Mouse (Mus musculus) megakaryocyte, embryonic 14.5 days (primary cell): ENCODE data around the gene 9430097D07Rik. TPM values are rescaled to one million over a fixed set of nuclear protein-coding genes. Genes with fewer than 3 reads are reported as not detected.

Experiments used
- H3K27me3 ChIP-seq: replicated peaks from 2 replicates; pipeline ENCODE3; 2012; ENCODE audit warnings: inconsistent platforms
- H3K36me3 ChIP-seq: replicated peaks from 2 replicates; pipeline ENCODE3; 2012; ENCODE audit warnings: low read length, inconsistent platforms, mixed read lengths
- H3K4me1 ChIP-seq: 2 replicates; pipeline ENCODE4 v1.6.1; 2012; ENCODE audit warnings: inconsistent platforms
- H3K4me3 ChIP-seq: replicated peaks from 2 replicates; pipeline ENCODE3; 2012; ENCODE audit warnings: moderate library complexity, mild to moderate bottlenecking, inconsistent platforms
- H3K9me3 ChIP-seq: 2 replicates; pipeline ENCODE4 v1.6.1; 2012; ENCODE audit warnings: inconsistent platforms
- FLI1 ChIP-seq: IDR thresholded peaks from 2 replicates; pipeline ENCODE4 v1.6.1; 2012; ENCODE audit warnings: low read length, inconsistent platforms, mixed read lengths
- GATA1 ChIP-seq: IDR thresholded peaks from 3 replicates; pipeline ENCODE4 v1.6.1; 2012; ENCODE audit warnings: mixed read lengths, low read length, inconsistent platforms, borderline replicate concordance
- polyA plus RNA-seq: library from polyadenylated mRNA; stranded (reverse); fragments of >175 nt; gene quantifications from 2 replicates; pipeline ENCODE4 v1.2.3, GENCODE M21; 2012; ENCODE audit warnings: low replicate concordance; ENCODE audit not compliant: insufficient read depth

9430097D07Rik gene
- polyA plus RNA-seq, 1 experiment: not detected

DNA sequence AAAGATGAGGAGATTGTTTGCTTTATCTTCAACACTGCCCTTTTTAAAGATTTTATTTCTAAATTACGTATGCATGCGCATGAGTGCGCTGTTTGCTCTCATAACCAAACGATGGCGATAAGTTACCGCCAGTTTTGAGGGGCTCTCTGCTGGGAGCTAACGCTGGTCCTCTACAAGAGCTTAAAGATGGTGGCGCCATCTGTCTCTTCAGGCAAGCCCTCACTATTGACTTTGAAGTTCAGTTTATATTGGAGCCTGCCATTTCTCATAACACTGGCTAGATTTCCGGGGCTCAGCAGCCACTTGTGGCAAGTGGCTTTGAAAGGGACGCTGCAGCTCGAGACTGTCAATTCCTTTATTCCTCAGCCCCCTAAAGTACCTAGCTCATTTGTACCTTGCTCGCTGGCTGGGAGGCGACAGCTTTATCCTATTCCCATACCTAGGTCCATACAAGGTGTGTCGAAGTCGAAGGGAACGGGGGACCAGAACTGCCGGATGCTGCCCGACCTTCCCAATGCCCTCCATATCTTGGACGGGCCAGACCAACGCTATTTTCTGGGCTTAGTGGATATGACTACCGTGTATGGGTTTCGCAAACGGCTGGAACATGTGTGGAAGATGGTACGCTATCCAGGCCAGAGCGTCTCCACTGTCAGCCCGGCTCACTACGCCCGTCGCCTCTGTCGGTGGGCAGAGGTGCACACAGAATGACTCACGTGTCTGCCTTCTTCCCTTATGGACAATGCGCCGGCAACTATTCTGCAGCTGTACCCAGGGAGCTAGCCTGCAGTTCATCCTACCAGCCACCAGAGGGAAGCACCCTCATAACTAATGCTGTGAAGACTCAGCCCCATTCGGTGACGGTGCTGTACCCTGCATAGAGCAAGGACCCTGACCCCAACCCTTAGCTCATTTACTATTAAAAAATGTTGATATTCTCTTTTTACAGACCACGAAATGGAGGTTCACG lies 7.6 kb upstream of the 9430097D07Rik start:
- peaks cover 36% of the 10 kb centered on the region for H3K27me3 ChIP-seq
- H3K36me3 ChIP-seq: no peaks in the 10 kb centered on the region
- H3K4me1 ChIP-seq: peaks cover 63% of the 10 kb centered on the region
- H3K4me3 ChIP-seq: peak overlapping the region; percentile 91
- H3K9me3 ChIP-seq: no peaks in the 10 kb centered on the region
- no peak for TF ChIP-seq GATA1
- TF ChIP-seq FLI1: no peak

DNA sequence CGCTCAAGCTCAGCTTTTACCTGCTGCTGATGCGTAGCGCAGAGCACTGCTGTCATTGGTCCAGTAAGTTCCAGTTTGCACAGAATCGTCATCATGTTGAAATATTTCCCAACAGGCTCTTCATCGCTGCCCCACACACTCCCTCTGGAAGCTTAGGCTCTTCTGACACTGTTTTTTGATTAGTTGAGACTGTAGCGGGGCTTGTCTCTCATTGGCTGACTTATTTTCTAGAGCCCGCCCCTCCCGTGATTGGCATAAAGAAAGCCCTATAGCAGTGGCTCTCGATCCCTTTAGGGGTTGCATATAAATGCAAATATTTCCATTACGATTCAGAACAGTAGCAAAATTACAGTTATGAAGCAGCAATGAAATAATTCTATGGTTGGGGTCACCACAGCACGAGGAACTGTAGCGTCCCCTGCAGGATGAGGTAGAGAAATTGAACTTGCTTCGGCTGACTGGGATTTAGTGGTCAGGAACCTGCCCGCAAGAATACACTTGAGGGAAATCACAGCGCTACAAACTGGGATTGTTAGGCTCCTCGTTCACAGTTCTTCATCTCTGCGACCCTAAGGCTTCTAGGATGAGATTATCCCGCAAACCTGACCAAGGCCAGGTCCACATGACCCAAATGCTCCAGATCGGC lies 6.1 kb upstream of the 9430097D07Rik start:
- peaks cover 49% of the 10 kb centered on the region for H3K27me3 ChIP-seq
- H3K36me3 ChIP-seq: no peaks in the 10 kb centered on the region
- H3K9me3 ChIP-seq: no peaks in the 10 kb centered on the region
- no peak overlapping the region for H3K4me3 ChIP-seq
- TF ChIP-seq FLI1: no peak
- no peak for TF ChIP-seq GATA1
- peaks cover 51% of the 10 kb centered on the region for H3K4me1 ChIP-seq

- H3K27me3 ChIP-seq: peaks cover 64% of the 10 kb centered on the region
- peaks cover 13% of the 10 kb centered on the region for H3K36me3 ChIP-seq
- peaks cover 38% of the 10 kb centered on the region for H3K4me1 ChIP-seq
- TF ChIP-seq GATA1 (no peak), FLI1 (no peak)
- H3K4me3 ChIP-seq: no peak overlapping the region
- H3K9me3 ChIP-seq: no peaks in the 10 kb centered on the region
Observed at GRCm38 (mm10) chr2:32578146-32579046, 2.9 kb upstream of the 9430097D07Rik start.

GRCm38 (mm10) chr2:32576532-32576931 lies 1.0 kb upstream of the 9430097D07Rik start:
- no peak for TF ChIP-seq GATA1
- no peak for TF ChIP-seq FLI1
- no peak overlapping the region for H3K4me3 ChIP-seq

DNA sequence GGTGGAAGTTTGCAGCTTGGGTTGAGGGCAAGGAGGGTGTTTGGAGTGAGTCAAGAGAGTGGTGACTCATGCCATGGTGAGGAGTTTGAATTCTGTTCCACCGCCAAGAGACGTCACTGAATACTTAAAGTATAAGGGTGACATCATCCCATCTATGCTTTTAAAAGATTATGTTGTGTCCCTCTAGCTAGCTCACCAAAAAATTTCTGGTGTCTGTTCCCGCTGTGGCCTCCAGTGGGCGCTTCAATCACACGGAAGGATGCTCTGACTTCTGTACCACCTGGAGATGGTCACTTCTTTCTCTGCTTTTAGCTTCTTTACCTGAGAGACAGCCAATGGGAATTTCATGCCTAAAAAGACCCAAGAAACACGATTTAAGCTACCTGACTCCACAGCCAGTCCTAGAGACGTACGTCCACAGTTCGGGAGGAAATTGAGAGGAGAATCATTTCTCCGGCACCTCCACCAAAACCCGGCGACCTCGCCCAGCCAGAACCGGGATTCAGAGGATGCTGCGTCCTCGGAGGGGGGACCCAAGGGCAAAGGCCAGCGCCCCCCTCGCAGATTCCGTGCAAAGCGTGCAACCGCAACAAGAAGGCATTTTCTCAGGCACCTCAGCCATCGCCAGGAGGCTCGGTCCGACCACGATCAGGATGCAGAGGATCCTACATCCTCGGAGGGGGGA lies 441 bp downstream of the 9430097D07Rik start:
- Histone ChIP-seq H3K27me3 (peaks cover 47% of the 10 kb centered on the region), H3K36me3 (peaks cover 28% of the 10 kb centered on the region), H3K4me3 (peak overlapping the region; percentile 48), H3K9me3 (no peaks in the 10 kb centered on the region), H3K4me1 (peaks cover 52% of the 10 kb centered on the region)
- TF ChIP-seq GATA1 (no peak), FLI1 (no peak)

More at GRCm38 (mm10) chr2:32576532-32576931, 1.0 kb upstream of the 9430097D07Rik start:
- peaks cover 46% of the 10 kb centered on the region for H3K4me1 ChIP-seq
- peaks cover 61% of the 10 kb centered on the region for H3K27me3 ChIP-seq
- H3K9me3 ChIP-seq: no peaks in the 10 kb centered on the region
- H3K36me3 ChIP-seq: peaks cover 28% of the 10 kb centered on the region

- peaks cover 58% of the 10 kb centered on the region for H3K4me1 ChIP-seq
- TF ChIP-seq GATA1: no peak
- no peak for TF ChIP-seq FLI1
- H3K27me3 ChIP-seq: peaks cover 41% of the 10 kb centered on the region
- peaks cover 28% of the 10 kb centered on the region for H3K36me3 ChIP-seq
- peak within 1 kb of the TSS; percentile 48 for H3K4me3 ChIP-seq
- H3K9me3 ChIP-seq: no peaks in the 10 kb centered on the region
Observed at GRCm38 (mm10) chr2:32574497-32574896, 987 bp downstream of the 9430097D07Rik start, which contains the start of gene Pip5kl1. Gene Pip5kl1, plus strand, starts transcription at chr2:32574797.

- Histone ChIP-seq H3K27me3 (peaks cover 23% of the 10 kb centered on the region), H3K9me3 (no peaks in the 10 kb centered on the region), H3K4me1 (peaks cover 58% of the 10 kb centered on the region), H3K4me3 (peak overlapping the region; percentile 44), H3K36me3 (peaks cover 28% of the 10 kb centered on the region)
- TF ChIP-seq FLI1: no peak
- no peak for TF ChIP-seq GATA1
Observed at GRCm38 (mm10) chr2:32572196-32572595, 3.3 kb downstream of the 9430097D07Rik start.

- peak; percentile 65 for TF ChIP-seq FLI1
- no peak for TF ChIP-seq GATA1
- Histone ChIP-seq H3K36me3 (peaks cover 28% of the 10 kb centered on the region), H3K4me1 (peaks cover 63% of the 10 kb centered on the region), H3K27me3 (peaks cover 14% of the 10 kb centered on the region), H3K4me3 (peak within 1 kb of the TSS; percentile 96), H3K9me3 (no peaks in the 10 kb centered on the region)
Observed at GRCm38 (mm10) chr2:32570698-32571494, 4.6 kb downstream of the 9430097D07Rik start, which contains the start of gene Dpm2. Gene Dpm2, plus strand, starts transcription at chr2:32570858.
